Mouse (Mus musculus) inflammation-experienced regulatory T-cells (primary cell): ENCODE measurements around the gene Spag5. TPM values are rescaled to one million over a fixed set of nuclear protein-coding genes. Genes with fewer than 3 reads are reported as not detected.

Experiments used
- polyA plus RNA-seq, 2 experiments: library from polyadenylated mRNA; unstranded; fragments of 100-300 nt; shearing (Covaris generic); gene quantifications; one replicate each; pipeline ENCODE4 v1.2.1; 2017

Spag5 gene
- 1 to 10 TPM; 1.8 to 2.6 TPM for polyA plus RNA-seq

DNA sequence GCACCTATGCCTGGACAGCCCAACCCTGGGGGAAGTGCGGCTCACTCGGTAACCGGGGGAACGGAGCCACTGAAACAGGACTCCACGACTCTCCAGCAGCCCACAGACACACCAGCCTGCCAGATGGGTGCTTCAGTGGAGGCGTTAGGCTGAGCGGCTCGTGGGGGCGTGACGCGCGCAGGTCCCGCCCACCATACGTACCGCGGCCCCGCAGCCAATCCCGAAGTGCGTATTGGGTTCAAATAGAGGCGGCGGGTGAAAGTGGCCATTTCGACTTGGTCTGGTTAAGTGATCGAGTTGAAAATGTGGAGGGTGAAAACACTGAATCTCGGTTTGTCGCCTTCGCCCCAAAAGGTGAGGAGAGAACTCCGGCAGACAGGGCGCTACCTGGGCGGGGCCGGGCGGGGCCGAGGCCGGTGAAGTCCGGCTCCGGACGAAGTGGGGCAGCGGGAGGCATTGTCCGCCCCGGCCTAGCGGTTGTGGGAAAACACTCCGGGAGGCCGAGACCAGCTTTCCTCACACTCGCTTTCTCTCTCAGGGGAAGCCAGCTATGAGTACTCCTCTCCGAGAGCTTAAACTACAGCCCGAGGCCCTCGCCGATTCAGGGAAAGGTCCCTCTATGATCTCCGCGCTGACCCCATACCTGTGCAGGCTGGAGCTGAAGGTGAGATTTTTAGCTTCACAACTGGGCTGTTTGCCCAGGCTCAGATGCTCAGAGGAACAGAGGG is at the start of gene Spag5:
Gene Spag5 (plus strand): TSS at position 173 of the 728 bp plus-strand sequence.

GRCm38 (mm10) chr11:78261380-78262352 is 39.7 kb upstream of the Spag5 start, which contains the start of gene 2610507B11Rik:
Gene 2610507B11Rik, plus strand, starts transcription at chr11:78261752.

GRCm38 (mm10) chr11:78290654-78291053 is 10.7 kb upstream of the Spag5 start, which contains the start of gene BC030499:
Gene BC030499, plus strand, starts transcription at chr11:78290841.

DNA sequence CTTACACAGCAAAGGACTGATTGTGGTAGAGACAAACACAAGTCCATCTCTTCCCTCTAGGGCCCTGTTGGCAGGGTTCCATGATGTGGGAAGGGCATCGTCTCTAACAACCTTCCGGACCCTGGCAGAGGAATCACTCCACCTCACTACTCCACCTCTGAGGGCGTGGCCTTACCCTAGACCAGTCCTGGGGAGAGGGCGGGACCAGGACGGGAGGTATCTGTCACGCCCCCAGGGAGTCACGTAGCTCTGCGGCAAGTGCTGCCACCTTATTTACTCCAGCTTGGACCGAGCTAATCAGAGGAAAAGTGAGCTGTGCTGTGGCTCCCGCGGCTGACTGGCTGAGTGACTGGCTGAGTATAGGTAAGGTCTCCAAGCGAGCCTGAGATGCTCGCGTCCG is 21.5 kb downstream of the Spag5 start, which contains the start of gene Aldoc:
Gene Aldoc (plus strand): TSS at position 109 of the 400 bp plus-strand sequence.

DNA sequence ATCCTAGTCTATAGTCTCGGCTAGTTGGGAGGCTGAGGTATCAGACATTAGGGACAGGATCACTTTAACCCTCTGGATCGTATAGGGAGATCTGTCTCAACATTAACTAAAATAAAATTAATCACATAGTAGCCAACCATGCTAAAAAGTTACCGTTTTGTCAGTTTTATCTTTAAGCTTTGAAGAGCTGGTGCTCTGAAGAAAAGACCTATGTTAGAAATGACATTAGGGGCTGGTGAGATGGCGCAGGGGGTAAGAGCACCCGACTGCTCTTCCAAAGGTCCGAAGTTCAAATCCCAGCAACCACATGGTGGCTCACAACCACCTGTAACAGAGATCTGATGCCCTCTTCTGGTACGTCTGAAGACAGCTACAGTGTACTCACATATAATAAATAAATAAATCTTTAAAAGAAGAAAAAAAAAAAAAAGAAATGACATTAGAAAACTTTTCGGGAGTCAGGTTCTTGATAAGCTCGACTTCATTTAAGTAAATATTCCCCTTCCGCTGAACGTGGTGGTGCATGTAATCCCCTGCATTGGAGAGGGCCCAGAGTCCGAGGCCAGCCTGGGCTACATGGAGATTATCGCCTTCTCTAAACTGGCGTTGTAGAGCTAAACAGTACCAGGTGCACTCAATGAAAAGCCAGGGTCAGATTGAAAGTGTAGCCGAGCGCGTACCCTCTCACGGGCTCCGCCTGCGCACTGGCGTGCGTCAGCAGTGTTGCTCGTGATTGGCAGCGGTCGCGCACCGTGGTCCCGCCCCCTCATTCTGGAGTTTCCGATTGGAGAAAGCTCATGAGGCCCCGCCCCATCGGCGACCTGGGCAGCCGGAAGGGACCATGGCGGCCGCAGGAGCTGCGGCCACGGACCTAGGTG is 26.5 kb downstream of the Spag5 start, which contains the start of gene Pigs:
Gene Pigs (plus strand): TSS at position 782 of the 878 bp plus-strand sequence.

GRCm38 (mm10) chr11:78343381-78344327 is 42.3 kb downstream of the Spag5 start, which contains the start of gene Unc119:
Gene Unc119, plus strand, starts transcription at chr11:78343482.

Other genes starting within 250 kb of the Spag5 start
- gene Eral1, start 221.1 kb upstream of the Spag5 start, polyA plus RNA-seq: 10 to 100 TPM; 35.2 to 42.6 TPM
- 10 to 100 TPM; 16.4 to 22.2 TPM for gene Fam222b, start 206.9 kb upstream of the Spag5 start, polyA plus RNA-seq
- 10 to 100 TPM; 37.7 to 41.3 TPM for gene Traf4, start 135.9 kb upstream of the Spag5 start, polyA plus RNA-seq
- gene Nek8, start 124.9 kb upstream of the Spag5 start, polyA plus RNA-seq: 10 to 100 TPM; 10.2 to 10.5 TPM
- 1 to 10 TPM; 3.2 to 3.4 TPM for gene Tlcd1, start 124.8 kb upstream of the Spag5 start, polyA plus RNA-seq
- gene Rpl23a, start 117.9 kb upstream of the Spag5 start, polyA plus RNA-seq: 1,000 to 10,000 TPM; 1,229 to 1,373 TPM
- 1 to 10 TPM; 1.6 to 3.9 TPM for gene Rab34, start 113.1 kb upstream of the Spag5 start, polyA plus RNA-seq
- gene Proca1, start 108.1 kb upstream of the Spag5 start, polyA plus RNA-seq: 1 to 10 TPM in 1 of 2 experiments, under 1 TPM in 1; 0.71 to 3.6 TPM
- 100 to 1,000 TPM in 1 of 2 experiments, 10 to 100 TPM in 1; 85.9 to 108 TPM for gene Sdf2, start 55.8 kb upstream of the Spag5 start, polyA plus RNA-seq
- gene Supt6, start 55.5 kb upstream of the Spag5 start, polyA plus RNA-seq: 10 to 100 TPM; 35.7 to 38.9 TPM
- 10 to 100 TPM; 70.9 to 82.1 TPM for gene 2610507B11Rik, start 39.8 kb upstream of the Spag5 start, polyA plus RNA-seq
- 1 to 10 TPM in 1 of 2 experiments, under 1 TPM in 1; 0.61 to 1.1 TPM for gene BC030499, start 10.7 kb upstream of the Spag5 start, polyA plus RNA-seq
- gene Aldoc, start 21.4 kb downstream of the Spag5 start, polyA plus RNA-seq: 10 to 100 TPM in 1 of 2 experiments, 1 to 10 TPM in 1; 4.7 to 11.9 TPM
- gene Pigs, start 26.9 kb downstream of the Spag5 start, polyA plus RNA-seq: 100 to 1,000 TPM in 1 of 2 experiments, 10 to 100 TPM in 1; 97.8 to 113 TPM
- 10 to 100 TPM; 58.4 to 82.5 TPM for gene Unc119, start 42.0 kb downstream of the Spag5 start, polyA plus RNA-seq
- under 1 TPM; 0.30 to 0.45 TPM for gene Foxn1, start 85.0 kb downstream of the Spag5 start, polyA plus RNA-seq
- not detected for gene Slc13a2, start 120.7 kb downstream of the Spag5 start, polyA plus RNA-seq
- gene Slc46a1, start 164.2 kb downstream of the Spag5 start, polyA plus RNA-seq: 1 to 10 TPM; 2.6 to 3.1 TPM
- gene Sarm1, start 196.2 kb downstream of the Spag5 start, polyA plus RNA-seq: 1 to 10 TPM; 3.5 to 8.3 TPM
- 1 to 10 TPM in 1 of 2 experiments, not detected in 1; 7.0 TPM for gene Vtn, start 197.6 kb downstream of the Spag5 start, polyA plus RNA-seq
- gene Sebox, start 201.9 kb downstream of the Spag5 start, polyA plus RNA-seq: under 1 TPM in 1 of 2 experiments, not detected in 1; 0.28 TPM
- gene Tmem199, start 210.6 kb downstream of the Spag5 start, polyA plus RNA-seq: 10 to 100 TPM; 25.5 to 38.7 TPM
- 10 to 100 TPM; 38.5 to 41.9 TPM for gene Poldip2, start 210.7 kb downstream of the Spag5 start, polyA plus RNA-seq
- gene Tnfaip1, start 234.8 kb downstream of the Spag5 start, polyA plus RNA-seq: 10 to 100 TPM; 14.9 to 16.2 TPM
- gene Ift20, start 234.8 kb downstream of the Spag5 start, polyA plus RNA-seq: 100 to 1,000 TPM in 1 of 2 experiments, 10 to 100 TPM in 1; 74.9 to 107 TPM
- gene Tmem97, start 249.2 kb downstream of the Spag5 start, polyA plus RNA-seq: 10 to 100 TPM in 1 of 2 experiments, 1 to 10 TPM in 1; 9.5 to 14.8 TPM